Mouse (Mus musculus): Measurements from ENCODE around the gene Pgam2. TPM values are rescaled to one million over a fixed set of nuclear protein-coding genes. Genes with fewer than 3 reads are reported as not detected.
"Not testable (repeated sequence)": the region's sequence is repeated elsewhere in the genome, so short reads cannot be mapped to it uniquely, and the experiment has no call there.

Pgam2 gene
- polyA plus RNA-seq (2017; shearing (Covaris generic)): 1 to 10 TPM; 1.6 to 2.3 (median 2.3) TPM

GRCm38 (mm10) chr11:5803551-5803981, at the start of gene Pgam2:
Pgam2 (minus strand) TSS chr11:5803733.
- no peak for ATAC-seq

GRCm38 (mm10) chr11:5852314-5852713, 48.8 kb upstream of the Pgam2 start:
- no peak for ATAC-seq

GRCm38 (mm10) chr11:5851021-5851736, 47.6 kb upstream of the Pgam2 start:
- no peak for ATAC-seq

GRCm38 (mm10) chr11:5850452-5850851, 46.9 kb upstream of the Pgam2 start:
- ATAC-seq: no peak

- ATAC-seq: no peak
These were observed 45.8 kb upstream of the Pgam2 start for GRCm38 (mm10) chr11:5849316-5849715.

- ATAC-seq: no peak
These were observed 45.2 kb upstream of the Pgam2 start for GRCm38 (mm10) chr11:5848741-5849140.

- no peak for ATAC-seq
These were observed 43.3 kb upstream of the Pgam2 start for GRCm38 (mm10) chr11:5846639-5847345.

- no peak for ATAC-seq
These were observed 39.6 kb upstream of the Pgam2 start for GRCm38 (mm10) chr11:5843131-5843530.

- no peak for ATAC-seq
These were observed 38.2 kb upstream of the Pgam2 start for GRCm38 (mm10) chr11:5841751-5842150.

- no peak for ATAC-seq
These were observed 36.8 kb upstream of the Pgam2 start for GRCm38 (mm10) chr11:5840346-5840745.

- peak; percentile 95 for ATAC-seq
These were observed 34.0 kb upstream of the Pgam2 start, which contains the start of gene Polm for GRCm38 (mm10) chr11:5837251-5838246. Polm (minus strand) TSS chr11:5838016.

GRCm38 (mm10) chr11:5836126-5836525, 32.6 kb upstream of the Pgam2 start:
- ATAC-seq: no peak

GRCm38 (mm10) chr11:5835057-5835456, 31.5 kb upstream of the Pgam2 start:
- no peak for ATAC-seq

- ATAC-seq: no peak
These were observed 31.0 kb upstream of the Pgam2 start for GRCm38 (mm10) chr11:5834506-5834905.

- ATAC-seq: no peak
These were observed 25.8 kb upstream of the Pgam2 start for GRCm38 (mm10) chr11:5829327-5829726.

- no peak for ATAC-seq
These were observed 25.1 kb upstream of the Pgam2 start for GRCm38 (mm10) chr11:5828509-5829191.

GRCm38 (mm10) chr11:5827931-5828330, 24.4 kb upstream of the Pgam2 start:
- no peak for ATAC-seq

GRCm38 (mm10) chr11:5825432-5825831, 21.9 kb upstream of the Pgam2 start:
- no peak for ATAC-seq

- no peak for ATAC-seq
These were observed 15.7 kb upstream of the Pgam2 start for GRCm38 (mm10) chr11:5819223-5819622.

GRCm38 (mm10) chr11:5813381-5813780, 9.8 kb upstream of the Pgam2 start:
- ATAC-seq: no peak

GRCm38 (mm10) chr11:5809487-5809886, 6.0 kb upstream of the Pgam2 start:
- not testable (repeated sequence) for ATAC-seq

GRCm38 (mm10) chr11:5807956-5808355, 4.4 kb upstream of the Pgam2 start:
- no peak for ATAC-seq
